Mouse (Mus musculus) common myeloid progenitor, adult 5-6 weeks (primary cell): ENCODE measurements around the gene Rnase11. TPM values are rescaled to one million over a fixed set of nuclear protein-coding genes. Genes with fewer than 3 reads are reported as not detected.

Experiments
- ATAC-seq: replicated peaks from 2 replicates; pipeline ENCODE4 v1.8.0; 2016; ENCODE audit warnings: low read depth, mild to moderate bottlenecking, moderate TSS enrichment, inconsistent platforms; ENCODE audit not compliant: poor library complexity, severe bottlenecking
- total RNA-seq: library from RNA; stranded (forward); fragments of 200-1000, 187-1606 nt; gene quantifications from 2 replicates; pipeline ENCODE4 v1.2.3, GENCODE M21; 2017

Rnase11 gene
- total RNA-seq, 1 experiment from 2014 or later, result not detected

DNA sequence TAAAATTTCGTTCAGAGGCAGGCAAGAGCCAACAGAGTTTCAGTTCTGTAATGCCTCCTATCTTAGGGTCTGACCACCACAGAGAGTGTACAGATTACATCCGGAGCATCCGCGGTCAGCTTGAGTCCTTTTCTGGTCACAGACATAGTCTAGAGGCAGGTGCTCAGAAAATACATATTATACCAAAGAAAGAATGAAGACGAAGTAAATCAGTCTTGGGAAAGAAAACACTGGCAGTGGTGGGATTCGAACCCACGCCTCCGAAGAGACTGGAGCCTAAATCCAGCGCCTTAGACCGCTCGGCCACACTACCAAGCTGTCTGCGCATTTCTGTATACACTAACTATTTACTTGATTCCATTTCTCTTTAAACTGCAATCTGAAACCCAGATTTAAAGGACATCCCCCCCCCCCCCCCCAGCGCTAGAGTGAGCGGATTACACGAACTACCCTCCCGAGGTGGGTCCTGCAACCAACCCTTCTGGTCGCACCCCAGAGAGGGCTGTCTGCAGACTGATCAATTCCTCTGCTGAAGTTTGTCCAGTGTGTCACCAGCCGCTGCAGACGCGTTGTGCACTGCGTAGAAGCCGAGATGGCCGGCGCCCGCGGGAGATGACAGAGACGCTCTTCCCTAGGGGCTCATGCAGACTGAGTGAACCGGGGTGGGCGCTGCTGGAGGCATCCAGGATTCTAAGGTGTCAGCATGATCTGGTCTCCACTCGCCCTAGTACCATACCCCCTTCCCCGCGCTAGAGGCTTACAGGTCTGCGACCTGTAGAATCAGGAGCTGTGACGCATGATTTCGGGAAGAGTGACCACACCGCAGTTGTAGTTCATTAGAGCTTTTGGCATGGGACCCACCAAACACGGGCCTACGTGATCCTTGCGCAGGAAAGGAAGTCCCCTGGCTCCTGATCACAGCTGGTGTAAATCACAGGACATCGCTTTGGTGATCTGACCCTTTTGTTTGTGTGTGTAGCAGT lies 32.9 kb upstream of the Rnase11 start:
- ATAC-seq, result peak; percentile 72

DNA sequence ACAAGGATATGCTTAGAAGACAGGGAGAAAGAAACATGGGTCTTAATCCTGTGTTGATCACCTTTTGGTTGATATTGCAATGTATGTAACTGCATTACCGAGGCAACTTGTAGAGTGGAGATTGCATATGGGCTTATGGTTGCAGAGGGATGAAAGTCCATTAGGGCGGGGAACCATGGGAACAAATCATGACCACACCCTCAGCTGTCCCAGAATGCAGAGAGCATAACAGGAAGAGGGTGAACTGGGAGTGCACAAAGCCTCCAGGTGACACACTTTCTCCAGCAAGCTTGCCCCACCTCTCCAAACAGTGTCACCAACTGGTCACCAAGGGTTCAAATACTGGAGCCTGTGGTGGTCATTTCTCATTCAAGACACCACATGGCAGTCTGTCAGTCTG lies 31.1 kb upstream of the Rnase11 start:
- ATAC-seq, result no peak

DNA sequence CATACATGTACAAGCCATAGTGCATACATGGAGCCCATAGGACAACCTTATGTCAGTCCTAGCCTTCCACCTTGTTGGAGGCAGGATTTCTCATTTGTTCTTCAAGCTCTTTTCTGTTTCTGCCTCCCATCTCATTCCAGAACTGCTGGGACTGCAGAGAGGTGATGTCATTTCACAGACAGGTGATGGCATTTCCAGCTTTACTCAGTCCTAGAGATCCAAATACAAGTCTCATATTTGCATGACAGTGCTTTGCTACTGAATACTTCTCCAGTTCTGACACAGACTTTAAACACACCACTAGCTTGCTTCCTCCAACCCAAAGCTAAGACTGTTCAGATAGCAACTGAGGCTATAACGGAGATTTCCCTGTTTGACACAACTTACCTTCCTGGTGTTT lies 29.2 kb upstream of the Rnase11 start:
- no peak for ATAC-seq

- no peak for ATAC-seq
Observed at GRCm38 (mm10) chr14:51074335-51074734, 24.4 kb upstream of the Rnase11 start, which contains the start of gene Olfr750. TSS of gene Olfr750 (minus strand) at chr14:51074435.

DNA sequence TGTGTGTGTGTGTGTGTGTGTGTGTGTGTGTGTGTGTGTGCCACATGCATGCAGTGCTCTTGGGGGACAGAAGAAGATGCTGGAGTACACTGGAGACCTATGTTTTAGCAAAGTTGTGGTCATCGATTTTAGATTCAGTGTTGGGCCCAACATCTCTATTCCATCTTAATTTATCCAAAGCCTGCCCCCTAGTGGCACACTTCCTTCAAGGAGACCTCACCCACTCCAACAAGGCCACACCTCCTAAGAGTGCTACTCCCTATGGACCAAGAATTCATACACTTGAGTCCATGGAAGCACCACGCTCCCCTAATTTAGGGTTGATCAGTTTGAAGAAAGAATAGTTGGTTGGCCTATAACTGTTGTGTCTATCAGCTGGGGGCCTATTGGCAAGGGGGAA lies 19.7 kb upstream of the Rnase11 start:
- ATAC-seq, result no peak; the same call in 1 of the 2 replicates

GRCm38 (mm10) chr14:51068956-51069355 lies 19.0 kb upstream of the Rnase11 start:
- ATAC-seq, result no peak

- no peak for ATAC-seq
Observed at GRCm38 (mm10) chr14:51060761-51061160, 10.8 kb upstream of the Rnase11 start.

DNA sequence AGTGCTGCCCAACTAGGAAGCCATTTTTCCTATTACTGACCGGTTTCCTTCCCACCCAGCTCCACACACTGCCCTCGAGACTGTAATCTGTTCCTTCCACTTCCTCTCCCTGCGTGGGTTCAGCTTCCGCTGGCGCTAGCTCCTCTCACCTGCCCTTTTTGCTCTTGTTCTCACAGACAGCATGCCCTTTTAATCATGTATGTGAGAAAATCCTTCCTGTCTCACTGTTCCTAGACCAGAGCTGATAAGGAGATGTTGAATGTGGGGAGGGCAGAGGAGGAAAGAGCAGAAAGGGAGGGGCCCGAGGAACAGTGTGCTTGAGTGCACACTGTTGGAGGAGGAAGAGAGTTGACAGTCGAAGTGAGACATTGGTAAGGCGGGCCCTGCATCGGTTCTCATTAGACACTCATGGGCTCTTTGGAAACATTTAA lies 7.5 kb upstream of the Rnase11 start, which contains the start of gene Rnase12:
Gene Rnase12 (minus strand): TSS at position 261 of the 431 bp plus-strand sequence.
- peak; percentile 72 for ATAC-seq

DNA sequence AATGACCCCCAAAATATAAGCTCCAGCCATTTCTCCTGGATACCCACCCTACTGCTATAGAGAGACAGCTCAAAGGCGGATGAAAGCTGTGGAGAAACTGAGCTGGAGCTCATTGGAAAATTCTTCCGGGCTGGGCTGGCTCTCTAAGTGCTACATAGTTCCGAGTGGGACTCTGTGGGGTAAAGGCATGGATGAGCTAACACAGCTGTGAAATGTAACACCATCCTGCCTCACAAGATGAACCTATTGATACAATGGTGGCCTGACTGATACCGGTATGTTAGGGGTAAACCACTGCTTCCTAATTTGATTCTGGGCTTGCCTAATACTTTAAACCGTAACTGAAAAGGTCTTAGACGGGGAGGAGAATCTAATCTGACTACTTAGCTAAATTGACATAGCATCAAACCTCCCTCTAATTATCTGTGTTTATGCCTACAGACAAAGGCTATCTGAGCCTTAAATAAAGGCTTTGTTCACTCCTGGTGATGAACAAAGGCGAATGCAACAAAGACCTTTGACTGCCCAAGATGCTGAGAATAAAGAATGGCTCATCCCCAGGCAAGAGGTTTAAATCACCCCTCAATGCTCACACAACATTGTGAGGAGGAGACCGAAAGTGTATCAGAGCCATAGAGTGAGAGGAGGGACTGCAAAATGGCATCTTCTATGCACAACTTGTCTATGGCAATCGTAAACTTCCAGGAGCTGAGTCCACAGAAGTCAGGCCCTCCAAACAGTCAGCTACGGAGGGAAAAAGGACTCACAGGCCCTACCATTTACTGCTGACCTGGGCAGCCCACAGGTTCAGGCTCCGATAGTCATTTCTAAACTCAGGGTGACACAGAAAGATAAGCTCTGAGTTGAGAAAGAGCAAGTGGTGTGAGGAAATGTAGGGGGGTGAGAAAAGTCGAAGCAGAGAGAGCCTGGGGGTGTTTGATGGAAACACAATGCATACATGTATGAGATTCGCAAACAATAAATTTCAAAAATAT lies 4.6 kb upstream of the Rnase11 start:
- no peak for ATAC-seq

DNA sequence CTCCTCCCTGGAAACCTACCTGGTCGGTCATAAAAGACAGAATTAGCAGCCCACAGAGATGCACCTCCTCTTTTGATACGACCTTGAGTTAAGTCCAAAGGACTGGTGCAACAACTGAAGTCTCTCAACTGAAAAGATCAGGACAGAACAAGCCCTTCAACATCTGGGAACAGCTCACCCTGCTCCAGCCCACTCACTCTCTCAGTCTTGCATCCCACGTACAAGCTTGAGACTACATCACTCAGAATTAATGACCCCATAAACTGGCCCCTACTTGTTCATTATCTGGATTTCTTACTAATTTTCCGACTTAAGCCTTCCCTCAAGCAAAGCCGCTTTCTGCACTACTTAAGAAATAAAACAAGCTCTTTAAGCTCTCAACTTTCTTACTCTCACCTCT lies 3.2 kb upstream of the Rnase11 start:
- no peak for ATAC-seq

DNA sequence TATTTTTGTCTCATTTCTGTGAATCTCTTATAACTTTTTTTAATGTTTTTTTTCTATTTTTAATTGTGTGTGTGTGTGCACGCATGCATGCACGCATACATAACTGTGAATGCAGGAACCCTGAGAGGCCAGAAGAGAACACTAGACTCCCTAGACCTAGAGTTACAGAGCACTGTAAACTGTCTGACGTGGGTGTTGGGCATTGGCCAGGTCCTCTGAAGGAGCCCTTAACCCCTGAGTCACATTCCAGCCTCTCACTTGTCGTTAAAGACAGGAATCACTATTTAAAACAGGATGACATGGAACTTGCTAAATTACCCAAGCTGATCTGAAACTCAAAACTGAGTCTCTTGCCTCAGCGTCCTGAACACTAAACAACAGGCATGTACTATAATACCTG lies 2.0 kb upstream of the Rnase11 start:
- no peak for ATAC-seq

GRCm38 (mm10) chr14:51047846-51048245 lies 2.1 kb downstream of the Rnase11 start:
- ATAC-seq, result peak; percentile 71

GRCm38 (mm10) chr14:51041769-51042168 lies 8.2 kb downstream of the Rnase11 start, which contains the start of gene Rnase9:
TSS of gene Rnase9 (minus strand) at chr14:51041869.
- no peak for ATAC-seq

GRCm38 (mm10) chr14:51036214-51036613 lies 13.7 kb downstream of the Rnase11 start:
- no peak for ATAC-seq

- ATAC-seq, result no peak
Observed at GRCm38 (mm10) chr14:51035206-51035605, 14.8 kb downstream of the Rnase11 start.

- peak; percentile 28 for ATAC-seq
Observed at GRCm38 (mm10) chr14:51027387-51028155, 22.4 kb downstream of the Rnase11 start.

- ATAC-seq, result peak; percentile 97
Observed at GRCm38 (mm10) chr14:51026391-51027133, 23.4 kb downstream of the Rnase11 start.

- ATAC-seq, result no peak
Observed at GRCm38 (mm10) chr14:51024820-51025219, 25.1 kb downstream of the Rnase11 start.

DNA sequence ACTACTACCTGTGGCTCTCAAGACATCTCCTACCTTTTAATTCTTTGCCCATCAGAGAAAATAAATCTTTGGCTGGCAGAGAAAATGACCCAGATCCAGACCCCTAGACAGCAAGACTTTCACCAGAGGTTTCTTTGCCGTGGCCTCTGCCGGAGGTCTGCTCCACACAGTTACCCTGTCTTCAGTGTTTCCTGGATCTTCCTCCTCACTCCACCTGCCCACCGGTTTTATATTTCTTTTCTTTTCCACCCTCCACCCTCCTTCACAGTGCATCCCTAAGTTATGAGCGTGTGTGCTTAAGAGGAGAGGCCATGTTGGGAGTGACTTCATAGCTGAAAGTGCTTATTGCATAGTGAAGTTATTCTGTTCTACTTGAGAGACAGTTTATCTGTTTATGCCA lies 26.5 kb downstream of the Rnase11 start:
- no peak for ATAC-seq
